8 mouse cellular contexts compared by ENCODE assay signal in the genomic region with DNA sequence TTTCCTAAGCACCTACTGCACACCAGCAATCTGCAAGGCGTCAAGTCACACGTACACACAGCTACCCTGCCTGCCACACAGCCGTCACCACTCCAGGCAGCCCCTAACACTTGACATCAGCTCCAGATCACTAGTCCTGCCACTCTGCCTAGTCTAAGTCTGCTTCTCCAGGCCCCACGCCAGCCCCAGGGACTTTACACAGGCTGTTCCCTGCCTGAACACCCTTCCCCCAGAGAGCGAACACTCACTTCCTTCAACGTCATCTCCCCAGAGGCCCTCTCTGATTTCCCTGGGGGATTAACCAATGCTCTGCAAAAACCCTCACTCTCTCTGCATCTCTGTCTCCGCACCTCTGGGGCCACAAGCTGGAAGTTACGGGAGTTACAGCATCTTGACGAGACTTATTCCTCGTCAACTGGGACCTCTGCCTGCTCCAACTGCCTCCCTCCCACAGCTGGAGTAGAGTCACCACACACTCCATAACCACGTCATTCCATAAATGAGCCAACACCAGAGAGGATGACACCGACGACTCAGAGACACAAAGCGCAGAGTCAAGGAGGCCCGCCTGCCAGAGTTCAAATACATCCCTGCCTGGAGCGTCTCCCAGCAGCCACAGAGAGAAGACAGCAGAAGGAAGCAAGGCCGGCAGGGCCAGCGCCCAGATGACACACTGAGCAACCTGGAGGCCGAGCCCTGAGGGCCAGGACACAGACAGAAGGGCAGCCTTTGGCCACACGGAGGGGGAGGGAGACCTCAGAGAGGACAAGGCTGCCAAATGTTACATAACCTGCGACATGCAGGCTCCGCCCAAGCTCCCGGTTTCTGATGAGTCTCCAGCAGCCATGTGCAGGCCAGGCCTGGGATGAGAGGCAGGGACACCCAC. TPM values are rescaled to one million over a fixed set of nuclear protein-coding genes. Genes with fewer than 3 reads are reported as not detected.
DNase-seq lines count a peak whose midpoint lies in the region; TF ChIP-seq lines count a peak whose summit lies in the region.

No protein-coding gene starts in this region.

- H3K4me3 ChIP-seq in lung, adult 2 months (replicated peaks; ENCODE audit: extremely low read depth, low read depth, low read length) = no peak overlapping the region
- peak overlapping the region; percentile 6; the same call in 1 of the 2 replicates for H3K4me3 ChIP-seq in spleen, adult 2 months (ENCODE audit: extremely low read depth, insufficient read depth, insufficient read length)

- peak overlapping the region; percentile 65 for H3K27ac ChIP-seq in spleen, adult 2 months (ENCODE audit: insufficient read depth, low read length)

- no peaks in the 10 kb centered on the region for H3K27me3 ChIP-seq in spleen, adult 2 months (ENCODE audit: control insufficient read depth, insufficient read depth, low read length)

- 40% methylated on average over 23 of the region's 23 CpGs for WGBS in lung, adult 2 months
- 48% methylated on average over 23 of the region's 23 CpGs for WGBS in spleen, adult 2 months

- DNase-seq in left cerebral cortex, adult 18-20 months (ENCODE audit: low spot score in 2 of 2) = peak; percentile 41 to 57
- no peak for DNase-seq in left cerebral cortex, postnatal 4 days
- peak; percentile 95 for DNase-seq in brain, adult 2 months (ENCODE audit: low read depth, low spot score)
- DNase-seq in gastrocnemius, adult 18-20 months (ENCODE audit: low spot score) = peak; percentile 84
- DNase-seq in kidney, adult 9 months = peak; percentile 96
- peak; percentile 54 for DNase-seq in lung, adult 2 months
- peak; percentile 88 to 93 for DNase-seq in spleen, adult 2 months (ENCODE audit: low read depth in 1 of 2, low spot score in 2 of 2)
- no peak for DNase-seq in yolk sac, embryonic 10.5 days (ENCODE audit: low spot score)

- intact Hi-C loops in left cerebral cortex, postnatal 4 days (cut with DNase I) = loop anchor here (10.0 kb wide), 1 partner anchor 212 kb away; no protein-coding TSS in a partner anchor

- no peak for TF ChIP-seq CTCF in lung, adult 2 months (IDR thresholded peaks at IDR 0.05; ENCODE audit: insufficient read depth, low read length)
- no peak for TF ChIP-seq CTCF in spleen, adult 2 months (IDR thresholded peaks at IDR 0.05; ENCODE audit: extremely low read depth, insufficient read depth, insufficient read length, insufficient replicate concordance)

- TF ChIP-seq POLR2A in lung, adult 2 months (IDR thresholded peaks at IDR 0.05; ENCODE audit: borderline replicate concordance, extremely low read depth, low read depth, low read length) = no peak
- no peak for TF ChIP-seq POLR2A in spleen, adult 2 months (IDR thresholded peaks at IDR 0.05; ENCODE audit: low read depth, low read length)

- H3K36me3 ChIP-seq in spleen, adult 2 months (ENCODE audit: control insufficient read depth, insufficient read depth, low read length) = peaks cover 18% of the 10 kb centered on the region

- H3K4me1 ChIP-seq in lung, adult 2 months (ENCODE audit: control insufficient read depth, insufficient read depth, low read length) = peaks cover 47% of the 10 kb centered on the region
- peaks cover 67% of the 10 kb centered on the region for H3K4me1 ChIP-seq in spleen, adult 2 months (ENCODE audit: control insufficient read depth, insufficient read depth, insufficient read length)

RNA-seq across cellular contexts. Expression of gene Rflna, which starts 49.8 kb away (rescaled TPM):
- total RNA-seq in left cerebral cortex, adult 18-20 months (2021) = 1 to 10 TPM in 1 of 2 experiments, under 1 TPM in 1; 0.68 to 1.0 TPM
- 1 to 10 TPM; 2.0 to 2.1 TPM for total RNA-seq in left cerebral cortex, postnatal 4 days (2021)
- total RNA-seq in gastrocnemius, adult 18-20 months (2021) = not detected
- polyA plus RNA-seq in lung, adult 2 months (2012; rRNA removed) = 20.2 and 26.0 TPM in 2 replicates
- 0.54 and 0.93 TPM in 2 replicates for polyA plus RNA-seq in spleen, adult 2 months (2012; rRNA removed)

Comparison
In these comparisons a context has a peak if more than half of its experiments do, and no peak if none do; other contexts are left out.
1. DNase-seq: peak in left cerebral cortex, adult 18-20 months (2 of 2), brain, adult 2 months (single experiment), gastrocnemius, adult 18-20 months (single experiment), kidney, adult 9 months (single experiment), lung, adult 2 months (single experiment) and spleen, adult 2 months (2 of 2); none in left cerebral cortex, postnatal 4 days (single experiment) and yolk sac, embryonic 10.5 days (single experiment).